Mouse (Mus musculus) colon, adult 2 months (tissue): Measurements from ENCODE around the gene Gjb5. TPM values are rescaled to one million over a fixed set of nuclear protein-coding genes. Genes with fewer than 3 reads are reported as not detected.

Experiments
- polyA plus RNA-seq: library from polyadenylated mRNA; depleted of rRNA; stranded (reverse); fragments of >200 nt; gene quantifications from 2 replicates; pipeline ENCODE4 v1.2.3, GENCODE M21; 2012; rRNA removed

The Gjb5 gene
- 6.6 and 8.3 TPM in 2 replicates for polyA plus RNA-seq

GRCm38 (mm10) chr4:127358018-127358417, at the start of gene Gjb5:
Gjb5 (minus strand) TSS chr4:127358181.

GRCm38 (mm10) chr4:127353951-127354438, 4.0 kb downstream of the Gjb5 start, which contains the start of gene Gjb4:
Gjb4 (minus strand) TSS chr4:127354081.

GRCm38 (mm10) chr4:127330181-127331100, 27.5 kb downstream of the Gjb5 start, which contains the start of gene Gjb3:
Gjb3 (minus strand) TSS chr4:127330844.

GRCm38 (mm10) chr4:127313861-127314260, 44.1 kb downstream of the Gjb5 start, which contains the start of gene Gja4:
Gja4 (minus strand) TSS chr4:127314039.

Other genes with a start within 250 kb of the Gjb5 start
- 13.4 and 17.1 TPM in 2 replicates for gene Tmem35b, start 234.5 kb downstream of the Gjb5 start, polyA plus RNA-seq
- 1.3 and 1.5 TPM in 2 replicates for gene Dlgap3, start 189.0 kb downstream of the Gjb5 start, polyA plus RNA-seq
- gene Smim12, start 114.4 kb downstream of the Gjb5 start, polyA plus RNA-seq = 32.6 and 36.4 TPM in 2 replicates
- 15.6 and 17.4 TPM in 2 replicates for gene Gja4, start 44.1 kb downstream of the Gjb5 start, polyA plus RNA-seq
- 75.2 and 77.0 TPM in 2 replicates for gene Gjb3, start 27.3 kb downstream of the Gjb5 start, polyA plus RNA-seq
- 3.6 and 4.1 TPM in 2 replicates for gene Gjb4, start 4.1 kb downstream of the Gjb5 start, polyA plus RNA-seq